Mouse (Mus musculus): ENCODE results near the gene Ttc24. TPM values are rescaled to one million over a fixed set of nuclear protein-coding genes. Genes with fewer than 3 reads are reported as not detected.

Ttc24 gene
- total and polyA plus RNA-seq, 3 experiments = not detected

DNA sequence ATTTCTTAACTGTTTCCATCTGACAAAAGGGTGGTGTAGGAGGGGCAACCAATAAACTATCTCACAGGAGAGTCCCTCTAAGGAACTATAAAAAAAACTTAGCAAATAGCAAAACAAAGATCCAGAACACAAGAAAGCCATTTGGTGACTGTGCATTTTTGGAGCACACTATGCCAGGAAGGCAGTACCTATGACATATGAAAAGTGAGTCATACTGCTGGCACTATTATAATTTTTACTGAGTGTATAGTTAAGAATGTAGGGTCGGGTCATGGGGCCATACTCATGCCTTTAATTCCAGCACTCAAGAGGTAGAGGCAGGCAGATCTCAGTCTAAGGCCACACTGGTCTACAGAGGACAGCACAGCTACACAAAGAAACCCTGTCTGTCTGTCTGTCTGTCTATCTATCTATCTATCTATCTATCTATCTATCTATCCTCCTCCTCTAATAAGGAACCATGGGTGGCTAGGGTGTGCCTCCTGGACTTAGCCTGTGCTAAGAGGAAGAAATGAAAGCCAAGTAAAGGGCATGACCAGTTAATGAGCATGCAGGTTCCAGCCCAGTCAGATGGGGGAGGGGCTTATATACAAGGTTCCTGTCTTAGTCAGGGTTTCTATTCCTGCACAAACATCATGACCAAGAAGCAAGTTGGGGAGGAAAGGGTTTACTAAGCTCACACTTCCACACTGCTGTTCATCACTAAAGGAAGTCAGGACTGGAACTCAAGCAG lies 42.4 kb downstream of the Ttc24 start:
- Histone ChIP-seq H3K4me3 (replicated peaks in 1 of 3; ENCODE audit: low read depth in 2 of 3, low read length in 2 of 3, poor library complexity in 1 of 3) (no peak overlapping the region), H3K9ac (ENCODE audit: insufficient read depth, low read depth) (no peak overlapping the region), H3K36me3 (replicated peaks in 1 of 2; ENCODE audit: control insufficient read depth in 1 of 2, insufficient read depth in 1 of 2, low read length in 1 of 2) (no peaks in the 10 kb centered on the region), H3K79me2 (replicated peaks; ENCODE audit: control insufficient read depth, extremely low read depth, insufficient read depth, poor library complexity, severe bottlenecking) (no peaks in the 10 kb centered on the region), H3K4me1 (ENCODE audit: control insufficient read depth in 1 of 2, insufficient read depth in 2 of 2) (peaks cover 8 to 18% of the 10 kb centered on the region in 2 experiments; a peak in 3 of 4 replicates), H3K27ac (ENCODE audit: insufficient read depth, low read depth) (no peak overlapping the region), H3K27me3 (replicated peaks) (peaks cover 42% of the 10 kb centered on the region), H3K9me3 (replicated peaks; ENCODE audit: low read length) (peaks cover 4% of the 10 kb centered on the region), H3K4me2 (ENCODE audit: insufficient read depth, low read depth, poor library complexity, severe bottlenecking) (no peak overlapping the region; the same call in 1 of the 2 replicates)
- in situ Hi-C loops (cut with MboI; ENCODE audit: low pct_ligation_motif_present, low pct_unique_long_range_greater_than_20kb, low sequenced_read_pairs) = no loop called here
- dilution Hi-C loops (cut with MboI; ENCODE audit: extremely low pct_ligation_motif_present, extremely low pct_unique_long_range_greater_than_20kb, low sequenced_read_pairs) = no loop called here
- TF ChIP-seq ELF1 (IDR thresholded peaks at IDR 0.05; ENCODE audit: low read depth, low read length) (0 out of 2 replicates have a peak, but pooled peaks have one; percentile 23), TBP (conservative IDR thresholded peaks at IDR 0.05; ENCODE audit: low read depth, low read length) (0 out of 2 replicates have a peak, but pooled peaks have one; percentile 37), UBTF (IDR thresholded peaks at IDR 0.05; ENCODE audit: low read depth, low read length) (no peak), RAD21 (IDR thresholded peaks at IDR 0.05; ENCODE audit: low read depth, low read length) (no peak)
- peak; percentile 52 for DNase-seq (ENCODE audit: extremely low read depth)

DNA sequence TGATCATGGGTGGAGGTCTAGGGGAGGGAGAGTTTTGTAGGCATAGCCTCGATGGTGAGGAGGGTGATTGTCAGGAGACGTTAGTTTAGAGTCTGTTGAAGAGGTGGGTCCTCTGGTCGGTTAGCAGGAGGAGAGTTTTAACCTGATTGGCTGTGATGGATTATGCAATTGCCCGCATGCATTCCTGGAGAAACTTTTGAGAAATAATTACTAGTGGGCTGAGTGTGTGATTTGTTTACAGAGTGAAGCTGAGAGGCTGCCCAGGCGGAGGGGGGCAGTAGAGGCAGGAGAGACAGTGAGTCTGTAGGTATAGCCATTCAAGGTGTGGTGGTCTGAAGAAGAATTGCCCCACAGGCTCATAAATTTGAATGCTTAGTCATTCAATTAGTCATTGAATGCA lies 44.6 kb downstream of the Ttc24 start:
- peaks cover 4% of the 10 kb centered on the region for H3K9me3 ChIP-seq (replicated peaks; ENCODE audit: low read length)
- H3K27ac ChIP-seq (ENCODE audit: insufficient read depth, low read depth) = no peak overlapping the region
- DNase-seq (ENCODE audit: extremely low read depth) = no peak
- H3K36me3 ChIP-seq (replicated peaks in 1 of 2; ENCODE audit: control insufficient read depth in 1 of 2, insufficient read depth in 1 of 2, low read length in 1 of 2) = no peaks in the 10 kb centered on the region
- in situ Hi-C loops (cut with MboI; ENCODE audit: low pct_ligation_motif_present, low pct_unique_long_range_greater_than_20kb, low sequenced_read_pairs) = no loop called here
- TF ChIP-seq CTCF (conservative IDR thresholded peaks at IDR 0.05 in 1 of 2, IDR thresholded peaks at IDR 0.05 in 1 of 2; ENCODE audit: low read depth in 2 of 2, low read length in 2 of 2) (no peak), JUN (IDR thresholded peaks at IDR 0.05; ENCODE audit: insufficient read depth, low read depth, low read length) (no peak), KAT2A (IDR thresholded peaks at IDR 0.05; ENCODE audit: insufficient replicate concordance, low read length) (no peak), SMC3 (IDR thresholded peaks at IDR 0.05; ENCODE audit: low read depth, low read length) (no peak), MAFK (IDR thresholded peaks at IDR 0.05; ENCODE audit: insufficient replicate concordance, low read length) (no peak), USF1 (IDR thresholded peaks at IDR 0.05; ENCODE audit: low read depth, low read length) (no peak), MYC (IDR thresholded peaks at IDR 0.05; ENCODE audit: low read depth, low read length) (no peak), ZKSCAN1 (IDR thresholded peaks at IDR 0.05; ENCODE audit: borderline replicate concordance, low read depth, low read length) (no peak), TBP (conservative IDR thresholded peaks at IDR 0.05; ENCODE audit: low read depth, low read length) (no peak), NELFE (IDR thresholded peaks at IDR 0.05; ENCODE audit: low read depth, low read length) (no peak), POLR2AphosphoS2 (IDR thresholded peaks at IDR 0.05; ENCODE audit: low read depth, low read length) (no peak), RAD21 (IDR thresholded peaks at IDR 0.05; ENCODE audit: low read depth, low read length) (no peak), BHLHE40 (IDR thresholded peaks at IDR 0.05; ENCODE audit: low read depth, low read length) (no peak), ZNF384 (IDR thresholded peaks at IDR 0.05; ENCODE audit: low read depth, low read length) (no peak), CHD2 (IDR thresholded peaks at IDR 0.05; ENCODE audit: low read length) (no peak), MXI1 (IDR thresholded peaks at IDR 0.05; ENCODE audit: low read depth, low read length) (no peak), UBTF (IDR thresholded peaks at IDR 0.05; ENCODE audit: low read depth, low read length) (no peak), USF2 (conservative IDR thresholded peaks at IDR 0.05; ENCODE audit: low read depth, low read length) (no peak), RCOR1 (conservative IDR thresholded peaks at IDR 0.05; ENCODE audit: low read depth, low read length) (no peak), CHD1 (IDR thresholded peaks at IDR 0.05; ENCODE audit: low read depth, low read length) (no peak)
- peaks cover 35% of the 10 kb centered on the region for H3K27me3 ChIP-seq (replicated peaks)
- dilution Hi-C loops (cut with MboI; ENCODE audit: extremely low pct_ligation_motif_present, extremely low pct_unique_long_range_greater_than_20kb, low sequenced_read_pairs) = no loop called here
- no peak overlapping the region for H3K4me2 ChIP-seq (ENCODE audit: insufficient read depth, low read depth, poor library complexity, severe bottlenecking)
- H3K4me3 ChIP-seq (replicated peaks in 1 of 3; ENCODE audit: low read depth in 2 of 3, low read length in 2 of 3, poor library complexity in 1 of 3) = no peak overlapping the region
- no peak overlapping the region for H3K9ac ChIP-seq (ENCODE audit: insufficient read depth, low read depth)
- H3K79me2 ChIP-seq (replicated peaks; ENCODE audit: control insufficient read depth, extremely low read depth, insufficient read depth, poor library complexity, severe bottlenecking) = no peaks in the 10 kb centered on the region
- peaks cover 4 to 15% of the 10 kb centered on the region in 2 experiments; a peak in 3 of 4 replicates for H3K4me1 ChIP-seq (ENCODE audit: control insufficient read depth in 1 of 2, insufficient read depth in 2 of 2)

Data from CH12.LX (cell line).